Mouse (Mus musculus): Measurements from ENCODE around the gene Fkbp15.

- TF ChIP-seq CTCF (IDR thresholded peaks at IDR 0.05; ENCODE audit: low read depth, low read length), result no peak
- TF ChIP-seq POLR2A (IDR thresholded peaks at IDR 0.05; ENCODE audit: insufficient read depth, low read length), result peak; percentile 94
Observed at GRCm38 (mm10) chr4:62360088-62360804, at the start of gene Fkbp15, which contains the start of gene Slc31a1.
